Mouse (Mus musculus): ENCODE data around the gene Adamts14. TPM values are rescaled to one million over a fixed set of nuclear protein-coding genes. Genes with fewer than 3 reads are reported as not detected.

Gene Adamts14
- total RNA-seq, 2 experiments from 2014 or later = 0.73 to 0.75 TPM

GRCm38 (mm10) chr10:61162366-61162765 lies 110.9 kb downstream of the Adamts14 start:
- intact Hi-C loops (cut with DNase I) = no loop called here
- no peak for DNase-seq (ENCODE audit: extremely low spot score in 1 of 2, low spot score in 2 of 2)

DNA sequence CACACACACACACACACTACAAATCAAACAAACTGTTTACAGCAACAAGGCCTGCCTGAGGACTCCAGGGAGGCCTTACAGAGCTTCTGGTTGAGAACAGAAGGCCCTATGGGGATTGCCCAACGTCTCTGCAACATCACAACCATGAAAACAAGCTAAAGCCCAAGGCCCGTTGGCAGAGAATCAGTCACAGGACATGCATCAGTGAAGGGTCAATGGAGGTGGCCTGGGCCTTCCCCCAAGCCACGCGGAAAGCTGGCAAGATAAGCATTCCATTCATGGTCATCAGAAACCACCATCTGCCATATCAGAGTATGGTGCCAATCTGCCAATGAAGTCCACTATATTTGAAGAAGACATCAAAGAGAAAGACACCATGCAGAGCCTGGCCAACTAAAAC lies 112.6 kb downstream of the Adamts14 start:
- DNase-seq (ENCODE audit: extremely low spot score in 1 of 2, low spot score in 2 of 2) = no peak
- intact Hi-C loops (cut with DNase I) = no loop called here

DNA sequence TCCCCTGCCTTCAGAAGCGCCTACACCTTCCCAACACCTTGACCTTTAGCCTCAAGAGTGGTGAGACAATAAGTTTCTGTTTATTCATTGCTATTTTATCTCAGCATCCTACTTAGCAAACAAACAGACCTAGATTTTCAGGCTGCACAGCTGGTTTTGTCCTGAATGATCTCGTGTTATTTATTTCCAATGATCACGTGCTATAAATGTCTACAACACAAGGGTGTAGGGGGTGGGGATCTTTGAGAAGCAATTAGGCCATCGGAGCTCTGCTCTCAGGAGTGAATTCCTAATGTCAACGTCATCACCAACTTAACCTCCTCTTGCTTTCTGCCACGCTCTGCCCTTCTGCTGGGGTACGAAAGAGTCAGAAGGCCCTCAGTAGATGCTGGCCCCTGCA lies 113.1 kb downstream of the Adamts14 start:
- intact Hi-C loops (cut with DNase I) = no loop called here
- DNase-seq (ENCODE audit: extremely low spot score in 1 of 2, low spot score in 2 of 2) = no peak

- intact Hi-C loops (cut with DNase I) = no loop called here
- DNase-seq (ENCODE audit: extremely low spot score in 1 of 2, low spot score in 2 of 2) = no peak
Observed at GRCm38 (mm10) chr10:61158594-61158993, 114.6 kb downstream of the Adamts14 start.

GRCm38 (mm10) chr10:61156453-61156852 lies 116.8 kb downstream of the Adamts14 start:
- DNase-seq (ENCODE audit: extremely low spot score in 1 of 2, low spot score in 2 of 2) = no peak
- intact Hi-C loops (cut with DNase I) = no loop called here

GRCm38 (mm10) chr10:61155611-61156010 lies 117.6 kb downstream of the Adamts14 start:
- intact Hi-C loops (cut with DNase I) = no loop called here
- DNase-seq (ENCODE audit: extremely low spot score in 1 of 2, low spot score in 2 of 2) = no peak

- intact Hi-C loops (cut with DNase I) = no loop called here
- no peak for DNase-seq (ENCODE audit: extremely low spot score in 1 of 2, low spot score in 2 of 2)
Observed at GRCm38 (mm10) chr10:61152131-61152530, 121.1 kb downstream of the Adamts14 start.

DNA sequence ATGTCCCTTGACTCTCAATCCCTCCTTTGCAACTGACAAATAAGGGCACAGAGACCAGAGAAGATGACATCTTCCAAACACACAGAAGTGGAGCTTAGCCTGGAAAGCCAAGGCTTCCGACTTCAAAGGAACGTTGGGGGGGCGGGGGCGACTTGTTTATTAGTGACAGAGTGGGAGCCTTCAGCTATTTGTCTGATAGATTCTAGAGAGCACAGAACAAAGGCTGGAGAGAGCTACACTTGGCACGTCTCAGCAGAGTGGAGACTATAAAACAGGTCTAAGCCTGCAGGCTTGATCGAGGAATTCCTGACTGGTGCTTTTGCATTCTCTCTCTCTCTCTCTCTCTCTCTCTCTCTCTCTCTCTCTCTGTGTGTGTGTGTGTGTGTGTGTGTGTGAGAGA lies 122.6 kb downstream of the Adamts14 start:
- intact Hi-C loops (cut with DNase I) = no loop called here
- DNase-seq (ENCODE audit: extremely low spot score in 1 of 2, low spot score in 2 of 2) = no peak

DNA sequence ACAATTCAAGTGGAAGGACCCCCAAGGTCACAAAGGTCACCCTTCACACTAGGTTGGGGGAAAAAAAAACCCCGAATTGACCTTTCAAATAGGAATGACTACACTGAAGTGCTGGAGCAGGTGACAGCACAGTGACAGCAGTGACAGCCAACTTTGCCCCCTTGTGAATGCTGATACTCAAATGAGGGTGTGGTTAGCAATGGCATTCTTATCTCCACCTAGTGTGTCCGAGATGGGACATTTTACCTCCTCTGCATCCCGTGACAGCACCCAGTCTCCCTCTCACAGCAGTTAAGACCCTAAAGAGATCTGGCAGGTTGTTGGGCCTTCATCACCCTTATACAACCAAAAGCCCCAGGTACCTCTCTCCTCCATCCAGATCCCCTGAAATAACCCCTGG lies 123.8 kb downstream of the Adamts14 start:
- intact Hi-C loops (cut with DNase I) = no loop called here

DNA sequence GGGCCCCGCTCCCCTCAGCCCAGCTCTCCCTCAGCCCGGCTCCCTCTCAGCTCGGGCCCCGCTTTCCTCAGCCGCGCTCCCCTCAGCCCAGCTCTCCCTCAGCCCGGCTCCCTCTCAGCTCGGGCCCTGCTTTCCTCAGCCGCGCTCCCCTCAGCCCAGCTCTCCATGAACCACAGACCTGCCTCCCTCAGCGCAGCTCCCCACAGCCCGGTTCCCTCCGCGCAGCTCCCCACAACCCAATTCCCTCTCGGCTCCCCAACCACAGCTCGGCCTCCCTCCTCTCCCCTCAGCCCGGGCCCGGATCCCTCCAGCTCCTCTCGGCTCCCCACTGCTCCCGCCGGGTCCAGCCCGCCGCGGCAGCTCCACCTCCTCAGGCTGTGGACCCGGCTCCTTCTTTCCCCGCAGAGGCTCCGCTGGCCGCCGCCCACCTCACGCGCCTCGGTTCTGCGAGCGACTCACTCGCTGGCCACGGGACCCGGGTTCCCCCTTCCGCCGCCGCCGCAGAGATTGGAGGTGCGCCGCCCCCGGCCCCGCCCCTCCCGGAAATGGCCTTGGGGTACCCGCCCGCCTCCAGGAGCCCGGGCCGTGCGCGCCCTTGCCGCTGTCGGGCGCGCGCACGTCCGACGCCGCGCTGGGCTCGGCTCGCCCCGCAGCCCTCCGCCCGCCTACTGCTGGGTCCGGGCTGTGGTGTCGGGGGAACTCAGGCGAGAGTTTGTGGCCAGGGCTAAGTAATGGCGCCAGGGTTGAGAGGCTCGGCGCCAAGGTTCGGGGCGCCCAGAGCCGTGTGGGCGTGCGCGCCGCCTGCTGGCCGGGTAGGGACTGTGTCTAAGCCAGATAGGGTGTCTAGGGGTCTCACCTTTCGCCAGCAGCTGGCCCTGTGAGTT lies 125.8 kb downstream of the Adamts14 start, which contains the start of gene Sgpl1:
Gene Sgpl1, minus strand, starts transcription at position 547 of the 884 bp plus-strand sequence.
- intact Hi-C loops (cut with DNase I) = no loop called here

More for the DNA sequence above, 123.8 kb downstream of the Adamts14 start:
- no peak for DNase-seq (ENCODE audit: extremely low spot score in 1 of 2, low spot score in 2 of 2)

More for the DNA sequence above, 125.8 kb downstream of the Adamts14 start, which contains the start of gene Sgpl1:
- peak; percentile 85 to 95 for DNase-seq (ENCODE audit: extremely low spot score in 1 of 2, low spot score in 2 of 2)

Other genes with a start within 250 kb of the Adamts14 start
- gene Pcbd1, start 184.1 kb downstream of the Adamts14 start, total RNA-seq (2021) = 10 to 100 TPM; 12.4 to 15.4 TPM
- gene Sgpl1, start 125.7 kb downstream of the Adamts14 start, total RNA-seq (2021) = 10 to 100 TPM; 27.3 to 29.4 TPM
- gene Tbata, start 101.5 kb downstream of the Adamts14 start, total RNA-seq (2021) = 1 to 10 TPM in 1 of 2 experiments, under 1 TPM in 1; 0.73 to 1.6 TPM
- not detected for gene Prf1, start 24.4 kb upstream of the Adamts14 start, total RNA-seq (2021)
- gene Pald1, start 110.1 kb upstream of the Adamts14 start, total RNA-seq (2021) = 10 to 100 TPM; 17.6 to 18.8 TPM
- gene Nodal, start 144.5 kb upstream of the Adamts14 start, total RNA-seq (2021) = under 1 TPM; 0.15 to 0.39 TPM
- gene Eif4ebp2, start 179.2 kb upstream of the Adamts14 start, total RNA-seq (2021) = 10 to 100 TPM; 42.1 to 46.1 TPM
- gene Lrrc20, start 202.4 kb upstream of the Adamts14 start, total RNA-seq (2021) = 10 to 100 TPM; 13.2 to 15.0 TPM